Mouse (Mus musculus): ENCODE results near the gene Rbfox1. TPM values are rescaled to one million over a fixed set of nuclear protein-coding genes. Genes with fewer than 3 reads are reported as not detected.
A peak's percentile ranks its signal among the peaks of the same experiment; 100 is the strongest.

Gene Rbfox1
- polyA plus RNA-seq, 1 experiment from 2014 or later, result 223 TPM

- Histone ChIP-seq H3K36me3 (replicated peaks) (no peaks in the 10 kb centered on the region), H3K4me3 (no peak overlapping the region), H3K9me3 (no peaks in the 10 kb centered on the region), H3K27ac (no peak overlapping the region), H3K4me2 (no peak overlapping the region), H3K27me3 (replicated peaks) (no peaks in the 10 kb centered on the region), H3K4me1 (no peaks in the 10 kb centered on the region), H3K9ac (no peak overlapping the region)
- 77% methylated on average over 2 of the region's 2 CpGs for WGBS
- no peak for ATAC-seq (replicated peaks)
Observed at GRCm38 (mm10) chr16:6103713-6104112, 218.6 kb downstream of the Rbfox1 start.

- Histone ChIP-seq H3K27me3 (replicated peaks) (no peaks in the 10 kb centered on the region), H3K36me3 (replicated peaks) (no peaks in the 10 kb centered on the region), H3K9me3 (no peaks in the 10 kb centered on the region), H3K27ac (no peak overlapping the region), H3K4me3 (no peak overlapping the region), H3K4me2 (no peak overlapping the region), H3K9ac (no peak overlapping the region), H3K4me1 (peaks cover 14% of the 10 kb centered on the region; the same call in 1 of the 2 replicates)
- WGBS, result 89% methylated on average over 3 of the region's 3 CpGs
- no peak for ATAC-seq (replicated peaks)
Observed at GRCm38 (mm10) chr16:6110121-6110520, 225.0 kb downstream of the Rbfox1 start.

- H3K27me3 ChIP-seq (replicated peaks), result no peaks in the 10 kb centered on the region
- H3K9me3 ChIP-seq, result no peaks in the 10 kb centered on the region
- peaks cover 14% of the 10 kb centered on the region; the same call in 1 of the 2 replicates for H3K4me1 ChIP-seq
- ATAC-seq (replicated peaks), result no peak
- no peak overlapping the region for H3K4me3 ChIP-seq
- no peak overlapping the region for H3K9ac ChIP-seq
- H3K27ac ChIP-seq, result peak overlapping the region; percentile 32
- 23% methylated on average over 5 of the region's 5 CpGs for WGBS
- no peaks in the 10 kb centered on the region for H3K36me3 ChIP-seq (replicated peaks)
- H3K4me2 ChIP-seq, result no peak overlapping the region
Observed at GRCm38 (mm10) chr16:6113836-6114475, 228.8 kb downstream of the Rbfox1 start.

GRCm38 (mm10) chr16:6119472-6119871 is 234.3 kb downstream of the Rbfox1 start:
- no peak for ATAC-seq (replicated peaks)
- 69% methylated on average over 1 of the region's 1 CpGs for WGBS
- Histone ChIP-seq H3K4me2 (no peak overlapping the region), H3K4me1 (0 out of 2 replicates have a peak, but pooled peaks cover 2% of the 10 kb centered on the region), H3K9ac (no peak overlapping the region), H3K4me3 (no peak overlapping the region), H3K36me3 (replicated peaks) (no peaks in the 10 kb centered on the region), H3K9me3 (no peaks in the 10 kb centered on the region), H3K27me3 (replicated peaks) (no peaks in the 10 kb centered on the region), H3K27ac (no peak overlapping the region)

- Histone ChIP-seq H3K4me2 (no peak overlapping the region), H3K27me3 (replicated peaks) (no peaks in the 10 kb centered on the region), H3K4me3 (no peak overlapping the region), H3K4me1 (no peaks in the 10 kb centered on the region), H3K27ac (no peak overlapping the region), H3K9ac (no peak overlapping the region), H3K9me3 (no peaks in the 10 kb centered on the region), H3K36me3 (replicated peaks) (no peaks in the 10 kb centered on the region)
- 92% methylated on average over 4 of the region's 4 CpGs for WGBS
- ATAC-seq (replicated peaks), result no peak
Observed at GRCm38 (mm10) chr16:6121232-6121631, 236.1 kb downstream of the Rbfox1 start.

DNA sequence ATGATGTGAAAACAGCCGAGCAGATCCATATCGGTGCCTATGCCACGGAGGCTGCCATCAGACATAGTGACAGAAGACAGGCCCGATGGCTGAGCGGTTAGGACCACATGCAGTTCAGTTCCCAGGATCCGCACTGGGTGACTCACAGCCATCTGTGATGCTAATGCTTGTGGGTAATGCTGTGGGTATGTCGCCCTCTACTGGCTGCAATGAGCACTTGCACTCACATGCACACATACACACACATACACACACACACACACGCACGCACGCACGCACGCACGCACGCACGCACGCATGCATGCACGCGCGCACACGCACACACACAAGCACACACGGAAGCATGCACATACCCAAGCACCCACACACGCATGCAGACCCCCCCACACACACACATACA is 237.7 kb downstream of the Rbfox1 start:
- Histone ChIP-seq H3K9me3 (no peaks in the 10 kb centered on the region), H3K4me1 (no peaks in the 10 kb centered on the region), H3K36me3 (replicated peaks) (no peaks in the 10 kb centered on the region), H3K27me3 (replicated peaks) (no peaks in the 10 kb centered on the region), H3K9ac (no peak overlapping the region), H3K4me3 (no peak overlapping the region), H3K27ac (no peak overlapping the region), H3K4me2 (no peak overlapping the region)
- ATAC-seq (replicated peaks), result no peak
- WGBS, result 95% methylated on average over 22 of the region's 22 CpGs

GRCm38 (mm10) chr16:6128314-6128713 is 243.2 kb downstream of the Rbfox1 start:
- no peak overlapping the region for H3K27ac ChIP-seq
- H3K4me1 ChIP-seq, result no peaks in the 10 kb centered on the region
- ATAC-seq (replicated peaks), result no peak
- 79% methylated on average over 5 of the region's 5 CpGs for WGBS
- H3K27me3 ChIP-seq (replicated peaks), result no peaks in the 10 kb centered on the region
- H3K4me2 ChIP-seq, result no peak overlapping the region
- H3K9ac ChIP-seq, result no peak overlapping the region
- no peaks in the 10 kb centered on the region for H3K36me3 ChIP-seq (replicated peaks)
- H3K4me3 ChIP-seq, result no peak overlapping the region
- H3K9me3 ChIP-seq, result no peaks in the 10 kb centered on the region

- H3K9me3 ChIP-seq, result no peaks in the 10 kb centered on the region
- ATAC-seq (replicated peaks), result no peak
- H3K4me3 ChIP-seq, result no peak overlapping the region
- no peak overlapping the region for H3K4me2 ChIP-seq
- WGBS, result 72% methylated on average over 7 of the region's 7 CpGs
- H3K4me1 ChIP-seq, result 0 out of 2 replicates have a peak, but pooled peaks cover 6% of the 10 kb centered on the region
- H3K27me3 ChIP-seq (replicated peaks), result no peaks in the 10 kb centered on the region
- H3K36me3 ChIP-seq (replicated peaks), result no peaks in the 10 kb centered on the region
- no peak overlapping the region for H3K27ac ChIP-seq
- no peak overlapping the region for H3K9ac ChIP-seq
Observed at GRCm38 (mm10) chr16:6135016-6135415, 249.9 kb downstream of the Rbfox1 start.

GRCm38 (mm10) chr16:6139432-6139831 is 254.3 kb downstream of the Rbfox1 start:
- ATAC-seq (replicated peaks), result no peak
- H3K4me1 ChIP-seq, result 0 out of 2 replicates have a peak, but pooled peaks cover 6% of the 10 kb centered on the region
- H3K9me3 ChIP-seq, result no peaks in the 10 kb centered on the region
- no peak overlapping the region for H3K9ac ChIP-seq
- no peak overlapping the region for H3K4me2 ChIP-seq
- no peaks in the 10 kb centered on the region for H3K36me3 ChIP-seq (replicated peaks)
- H3K27me3 ChIP-seq (replicated peaks), result no peaks in the 10 kb centered on the region
- 82% methylated on average over 1 of the region's 1 CpGs for WGBS
- no peak overlapping the region for H3K4me3 ChIP-seq
- no peak overlapping the region for H3K27ac ChIP-seq

DNA sequence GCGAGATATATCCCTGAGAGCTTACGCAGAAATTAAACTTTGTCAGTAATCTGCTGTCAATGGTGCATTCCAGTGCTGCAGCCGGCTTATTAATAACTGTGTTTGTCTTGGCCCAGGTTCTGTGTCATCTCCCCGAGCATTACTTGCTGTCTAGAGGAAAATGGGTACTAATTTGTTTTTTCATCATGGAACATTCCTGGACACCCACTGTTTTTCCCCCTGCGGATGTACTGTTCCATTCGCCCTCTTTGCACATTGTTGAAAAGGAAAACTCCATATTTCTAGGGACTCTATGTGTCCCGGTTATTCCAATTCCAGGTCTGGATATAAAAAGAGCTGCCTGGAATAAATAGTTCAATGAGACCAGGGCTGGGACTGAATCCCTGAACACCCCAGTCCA is 262.8 kb downstream of the Rbfox1 start:
- Histone ChIP-seq H3K27ac (no peak overlapping the region), H3K9ac (no peak overlapping the region)
- WGBS, result 52% methylated on average over 7 of the region's 7 CpGs

GRCm38 (mm10) chr16:6149345-6149744 is 264.2 kb downstream of the Rbfox1 start:
- H3K4me2 ChIP-seq, result no peak overlapping the region
- H3K4me1 ChIP-seq, result peaks cover 15% of the 10 kb centered on the region; the same call in 1 of the 2 replicates
- H3K9me3 ChIP-seq, result no peaks in the 10 kb centered on the region
- no peak overlapping the region for H3K4me3 ChIP-seq
- ATAC-seq (replicated peaks), result no peak
- H3K9ac ChIP-seq, result no peak overlapping the region
- 79% methylated on average over 4 of the region's 4 CpGs for WGBS
- no peaks in the 10 kb centered on the region for H3K36me3 ChIP-seq (replicated peaks)
- H3K27ac ChIP-seq, result no peak overlapping the region
- H3K27me3 ChIP-seq (replicated peaks), result no peaks in the 10 kb centered on the region

More for the DNA sequence above, 262.8 kb downstream of the Rbfox1 start:
- Histone ChIP-seq H3K4me1 (peaks cover 15% of the 10 kb centered on the region; the same call in 1 of the 2 replicates), H3K36me3 (replicated peaks) (no peaks in the 10 kb centered on the region), H3K27me3 (replicated peaks) (no peaks in the 10 kb centered on the region), H3K9me3 (no peaks in the 10 kb centered on the region), H3K4me3 (no peak overlapping the region), H3K4me2 (no peak overlapping the region)
- ATAC-seq (replicated peaks), result no peak

DNA sequence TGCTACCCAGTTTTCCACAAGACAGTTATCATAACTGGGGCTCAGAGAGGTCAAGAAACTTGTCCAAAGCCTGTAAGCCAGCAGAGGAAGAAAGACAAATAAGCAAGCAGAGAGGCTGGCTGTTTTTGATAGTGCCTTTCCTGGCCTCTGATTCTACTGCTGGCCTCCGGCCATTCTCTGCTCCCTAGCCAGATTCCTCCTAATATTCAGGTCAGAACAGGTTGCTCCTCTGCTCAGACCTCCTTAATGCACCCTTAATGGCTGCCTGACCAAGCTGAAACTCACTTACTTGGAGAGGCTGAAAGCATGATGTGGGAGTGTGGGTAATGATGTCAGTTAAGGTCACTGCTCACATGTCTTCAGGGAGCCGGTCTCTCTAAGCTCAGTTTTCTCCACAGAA is 270.4 kb downstream of the Rbfox1 start:
- no peak overlapping the region for H3K4me3 ChIP-seq
- ATAC-seq (replicated peaks), result no peak
- H3K4me2 ChIP-seq, result no peak overlapping the region
- no peak overlapping the region for H3K27ac ChIP-seq
- H3K36me3 ChIP-seq (replicated peaks), result no peaks in the 10 kb centered on the region
- no peaks in the 10 kb centered on the region for H3K27me3 ChIP-seq (replicated peaks)
- peaks cover 8% of the 10 kb centered on the region; the same call in 1 of the 2 replicates for H3K4me1 ChIP-seq
- no peaks in the 10 kb centered on the region for H3K9me3 ChIP-seq
- 75% methylated on average over 2 of the region's 2 CpGs for WGBS
- H3K9ac ChIP-seq, result no peak overlapping the region

DNA sequence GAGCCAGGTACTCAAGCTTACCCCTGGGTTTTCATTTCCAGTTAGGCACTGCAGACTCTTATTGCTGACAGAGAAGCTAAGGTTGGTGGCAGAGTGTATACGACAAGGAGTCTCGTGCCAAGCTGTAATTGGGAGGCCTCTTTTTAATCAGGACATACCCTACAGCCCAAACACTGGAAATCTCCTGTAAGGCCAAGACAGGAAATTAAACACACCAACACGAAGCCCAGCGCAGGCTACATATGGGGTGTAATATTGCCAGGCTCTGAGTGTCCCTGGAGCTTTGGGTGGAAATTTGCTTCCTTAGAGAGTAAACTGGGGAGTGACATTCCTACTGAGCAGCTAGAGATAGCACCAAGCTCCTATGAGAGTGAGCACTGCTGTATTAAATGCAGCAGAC is 279.3 kb downstream of the Rbfox1 start:
- no peaks in the 10 kb centered on the region for H3K4me1 ChIP-seq
- no peak overlapping the region for H3K4me3 ChIP-seq
- ATAC-seq (replicated peaks), result no peak
- 84% methylated on average over 4 of the region's 4 CpGs for WGBS
- no peak overlapping the region for H3K4me2 ChIP-seq
- H3K27me3 ChIP-seq (replicated peaks), result no peaks in the 10 kb centered on the region
- H3K27ac ChIP-seq, result no peak overlapping the region
- H3K36me3 ChIP-seq (replicated peaks), result no peaks in the 10 kb centered on the region
- no peaks in the 10 kb centered on the region for H3K9me3 ChIP-seq
- no peak overlapping the region for H3K9ac ChIP-seq
